Mouse (Mus musculus) stomach, embryonic 14.5 days (tissue): ENCODE results near the gene Calcoco1. TPM values are rescaled to one million over a fixed set of nuclear protein-coding genes. Genes with fewer than 3 reads are reported as not detected.

Experiments
- ATAC-seq: fragments of 200-750 bp; cut with Nextera tagmentation; 2 replicates; pipeline ENCODE4 v1.8.0; 2017; ENCODE audit warnings: low read depth, moderate TSS enrichment; ENCODE audit not compliant: insufficient number of reproducible peaks, insufficient read depth, low FRiP score
- H3K27ac ChIP-seq: fragments of 300-500 bp; sonication (generic); 2 replicates; pipeline ENCODE4 v1.5.1; 2014; ENCODE audit warnings: mild to moderate bottlenecking, low read length, moderate library complexity, mixed read lengths
- H3K27me3 ChIP-seq: fragments of 300-500 bp; sonication (generic); 2 replicates; pipeline ENCODE4 v1.6.1; 2014; ENCODE audit warnings: low read length, control low read depth, mixed read lengths; ENCODE audit not compliant: control insufficient read depth, insufficient read depth
- H3K36me3 ChIP-seq: fragments of 300-500 bp; sonication (generic); 2 replicates; pipeline ENCODE4 v1.6.1; 2014; ENCODE audit warnings: mild to moderate bottlenecking, control low read depth, low read length, moderate library complexity, mixed read lengths; ENCODE audit not compliant: control insufficient read depth, insufficient read depth
- H3K4me1 ChIP-seq: fragments of 300-500 bp; sonication (generic); 2 replicates; pipeline ENCODE4 v1.6.1; 2014; ENCODE audit warnings: low read length, control low read depth, mixed read lengths; ENCODE audit not compliant: control insufficient read depth, insufficient read depth
- H3K4me2 ChIP-seq: fragments of 300-500 bp; sonication (generic); replicated peaks from 2 replicates; pipeline ENCODE4 v1.6.1; 2014; ENCODE audit warnings: low read depth, low read length, control low read depth
- H3K4me3 ChIP-seq: fragments of 300-500 bp; sonication (generic); 2 replicates; pipeline ENCODE4 v1.5.1; 2014; ENCODE audit warnings: low read depth, low read length, control low read depth
- H3K9ac ChIP-seq: fragments of 300-500 bp; sonication (generic); replicated peaks from 2 replicates; pipeline ENCODE4 v1.6.1; 2014; ENCODE audit warnings: low read depth, mild to moderate bottlenecking, control low read depth, low read length, moderate library complexity, mixed read lengths
- H3K9me3 ChIP-seq: fragments of 300-500 bp; sonication (generic); 2 replicates; pipeline ENCODE4 v1.6.1; 2016; ENCODE audit warnings: low read depth, low read length, control low read depth; ENCODE audit not compliant: control insufficient read depth
- WGBS: fragments of 180-500 bp; shearing (Covaris S2); extraction: QIAGEN DNeasy Blood & Tissue Kit; methylation state at CpG from one replicate; pipeline ENCODE4 v1.1.7; 2014; 5-methylcytosine and 5-hydroxymethylcytosine counted together
- polyA plus RNA-seq: library from polyadenylated mRNA; unstranded; fragments of >200 nt; fragmentation: Nextera tagmentation; extraction: Ambion mirVana; gene quantifications from 2 replicates; pipeline ENCODE4 v1.2.1, GENCODE M21; 2014

Gene Calcoco1
- polyA plus RNA-seq, 1 experiment from 2014 or later, result 31.9 TPM

DNA sequence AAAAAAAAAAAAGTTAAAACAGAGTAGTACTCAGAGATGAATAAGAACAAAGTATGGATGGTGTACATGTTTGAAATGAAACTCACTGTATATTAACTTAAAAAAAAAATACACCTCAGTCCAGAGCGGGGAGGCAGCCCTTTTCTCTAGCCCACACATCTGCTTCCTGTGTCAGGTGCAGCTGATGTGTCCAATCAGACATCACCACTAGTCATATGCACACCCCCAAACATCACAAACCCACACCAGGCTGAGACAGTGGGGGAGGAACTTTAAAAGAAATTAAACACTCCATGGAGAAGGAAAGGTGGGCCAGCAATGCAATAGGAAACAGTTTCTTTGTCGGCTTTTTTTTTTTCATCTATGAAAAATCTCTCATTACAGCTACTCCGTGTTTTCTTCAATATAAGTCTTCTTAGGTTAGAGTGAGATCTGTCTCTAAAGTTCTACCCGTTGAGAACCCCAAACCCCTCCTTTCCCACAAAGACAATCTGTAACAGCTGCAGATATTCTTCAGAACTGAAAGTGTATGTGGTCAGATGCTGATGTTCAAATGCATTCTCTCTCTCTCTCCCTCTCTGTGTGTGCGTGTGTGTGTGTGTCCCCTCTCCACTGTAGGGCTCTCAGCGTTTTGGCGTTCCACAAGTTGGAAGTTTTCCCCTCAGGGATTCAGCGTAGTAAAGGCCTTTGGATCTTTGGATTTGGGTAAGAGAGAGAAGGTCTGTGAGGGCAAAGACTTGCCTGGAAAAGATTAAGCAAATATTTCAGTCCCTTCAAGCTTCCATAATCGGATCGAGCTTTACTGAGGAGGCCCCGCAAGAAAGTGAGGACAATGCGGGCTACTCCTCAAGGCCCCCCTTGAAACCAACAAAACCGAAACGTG, 721 bp downstream of the Calcoco1 start:
- Histone ChIP-seq H3K4me3 (peak overlapping the region; percentile 69), H3K9me3 (no peaks in the 10 kb centered on the region), H3K27ac (no peak overlapping the region), H3K9ac (peak overlapping the region; percentile 51), H3K4me2 (peak overlapping the region; percentile 63), H3K36me3 (peaks cover 13% of the 10 kb centered on the region; the same call in 1 of the 2 replicates), H3K27me3 (no peaks in the 10 kb centered on the region), H3K4me1 (peaks cover 8% of the 10 kb centered on the region)
- no peak for ATAC-seq
- WGBS, result 16% methylated on average over 14 of the region's 14 CpGs

DNA sequence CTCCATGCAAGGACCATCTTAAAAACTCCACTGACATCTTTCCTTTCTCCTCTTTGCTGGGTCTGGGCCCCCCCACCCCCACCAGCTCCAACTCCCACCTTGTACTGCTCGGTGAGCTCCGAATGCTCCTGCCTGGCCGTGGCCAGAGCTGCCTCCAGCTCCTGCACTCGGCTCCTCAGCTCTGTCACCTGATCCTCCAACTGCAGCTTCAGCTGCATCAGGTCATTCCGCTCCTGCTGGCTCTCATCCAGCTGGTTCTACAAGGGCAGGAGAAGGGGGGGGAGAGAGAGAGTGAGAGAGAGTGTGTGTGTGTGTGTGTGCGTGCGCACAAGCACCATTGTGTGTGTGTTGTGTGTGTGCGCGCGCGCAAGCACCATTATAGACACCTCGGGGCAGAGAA, 5.8 kb downstream of the Calcoco1 start:
- Histone ChIP-seq H3K4me1 (peaks cover 3% of the 10 kb centered on the region; the same call in 1 of the 2 replicates), H3K27ac (no peak overlapping the region), H3K27me3 (no peaks in the 10 kb centered on the region), H3K9me3 (no peaks in the 10 kb centered on the region), H3K9ac (no peak overlapping the region), H3K36me3 (peaks cover 29% of the 10 kb centered on the region; the same call in 1 of the 2 replicates), H3K4me3 (no peak overlapping the region), H3K4me2 (no peak overlapping the region)
- 39% methylated on average over 12 of the region's 12 CpGs for WGBS
- 0 out of 2 replicates have a peak, but pooled peaks have one; percentile 19 for ATAC-seq

DNA sequence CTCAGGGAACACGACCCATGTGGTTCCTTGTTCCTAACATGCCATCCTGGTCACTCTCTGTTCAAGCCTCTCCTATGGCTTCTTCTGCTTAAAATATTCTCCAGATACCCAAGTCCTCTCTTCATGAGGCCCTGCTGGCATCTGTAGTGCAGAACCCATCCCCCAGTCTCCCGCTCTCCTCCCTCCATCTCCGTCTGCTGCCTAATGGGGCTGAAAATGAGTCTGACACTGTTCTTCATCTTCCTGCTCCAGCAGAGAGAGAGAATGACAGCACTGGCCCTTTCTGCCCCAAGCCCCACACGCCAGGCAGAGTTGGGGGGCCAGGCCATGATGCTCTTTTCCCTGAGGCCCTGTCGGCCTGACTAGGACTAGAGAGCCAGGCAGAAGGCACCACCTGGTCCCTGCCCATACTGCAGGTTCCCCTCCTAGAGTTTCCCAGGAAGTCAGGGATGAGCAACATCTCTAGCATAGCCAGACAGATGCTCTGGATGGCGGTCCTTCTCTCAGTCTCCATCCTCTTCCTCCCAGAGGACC, 14.2 kb downstream of the Calcoco1 start:
- no peak for ATAC-seq
- Histone ChIP-seq H3K27me3 (no peaks in the 10 kb centered on the region), H3K9ac (no peak overlapping the region), H3K4me1 (0 out of 2 replicates have a peak, but pooled peaks cover 2% of the 10 kb centered on the region), H3K36me3 (peaks cover 23% of the 10 kb centered on the region), H3K4me3 (no peak overlapping the region), H3K27ac (no peak overlapping the region), H3K9me3 (no peaks in the 10 kb centered on the region), H3K4me2 (no peak overlapping the region)
- WGBS, result 81% methylated on average over 6 of the region's 6 CpGs

DNA sequence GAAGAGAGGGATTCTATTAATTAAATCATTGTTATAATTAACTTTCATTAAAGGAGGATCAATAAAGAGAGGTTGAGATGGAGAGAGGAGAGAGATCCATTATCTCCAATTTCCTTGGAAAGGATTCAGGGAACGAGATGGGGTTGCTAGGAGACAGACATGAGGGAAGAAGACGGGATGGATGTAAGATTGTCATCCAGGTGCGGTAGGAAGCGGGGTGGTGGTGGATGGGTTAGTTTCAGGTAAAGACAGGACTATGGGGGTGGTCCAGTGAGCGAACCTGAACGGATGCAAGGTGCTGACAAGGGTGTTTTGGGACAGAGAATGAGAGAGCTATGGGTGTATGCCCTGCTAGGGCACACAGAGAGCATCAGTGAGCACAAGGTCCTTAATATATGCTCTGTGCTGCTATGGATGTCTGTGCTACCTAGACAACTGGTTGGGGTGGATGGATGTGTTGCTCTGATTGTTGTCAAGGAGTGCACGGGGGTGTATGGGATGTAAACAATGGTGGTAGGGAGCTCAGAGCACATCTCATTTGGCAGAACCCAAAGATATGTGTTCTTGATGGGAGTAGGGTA, 16.0 kb downstream of the Calcoco1 start:
- Histone ChIP-seq H3K9ac (no peak overlapping the region), H3K9me3 (no peaks in the 10 kb centered on the region), H3K4me2 (no peak overlapping the region), H3K36me3 (peaks cover 22% of the 10 kb centered on the region), H3K27me3 (no peaks in the 10 kb centered on the region), H3K4me3 (no peak overlapping the region), H3K4me1 (0 out of 2 replicates have a peak, but pooled peaks cover 2% of the 10 kb centered on the region), H3K27ac (no peak overlapping the region)
- no peak for ATAC-seq
- 72% methylated on average over 7 of the region's 7 CpGs for WGBS

DNA sequence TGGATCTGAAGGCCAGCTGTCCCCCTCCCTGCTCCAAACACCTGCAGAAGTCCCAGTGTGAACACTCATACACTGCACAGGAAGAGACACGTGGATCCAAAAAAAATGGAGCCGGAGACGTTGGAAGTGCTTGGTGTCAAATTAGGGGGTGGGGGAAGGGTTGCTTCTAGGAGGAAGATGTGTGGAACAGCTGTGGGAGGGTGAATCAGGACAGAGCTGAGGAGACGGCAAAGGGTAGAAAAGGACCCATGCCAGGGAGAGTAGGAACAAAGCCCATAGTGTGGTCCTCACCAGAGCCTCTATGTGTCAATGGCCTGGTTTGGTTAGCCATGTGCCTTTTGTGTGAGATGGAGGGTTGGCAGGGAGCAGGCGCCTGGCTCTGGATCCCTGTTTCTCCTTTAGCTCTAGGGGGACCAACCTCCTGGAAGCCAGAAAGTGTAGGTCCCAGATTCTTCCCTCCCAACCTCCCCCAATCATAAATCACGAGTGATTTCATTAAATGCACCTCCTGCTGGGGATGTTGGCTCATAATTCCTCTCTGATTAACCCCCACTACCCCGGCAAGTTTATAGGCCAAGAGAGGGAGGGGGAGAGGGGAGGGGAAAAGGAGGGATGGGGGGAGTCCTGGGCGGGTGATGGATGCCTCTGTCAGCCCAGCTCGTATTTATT, 16.6 kb downstream of the Calcoco1 start:
- no peak overlapping the region for H3K9ac ChIP-seq
- WGBS, result 38% methylated on average over 9 of the region's 9 CpGs
- H3K9me3 ChIP-seq, result no peaks in the 10 kb centered on the region
- no peak overlapping the region for H3K27ac ChIP-seq
- H3K4me2 ChIP-seq, result no peak overlapping the region
- ATAC-seq, result no peak
- no peaks in the 10 kb centered on the region for H3K27me3 ChIP-seq
- H3K4me1 ChIP-seq, result 0 out of 2 replicates have a peak, but pooled peaks cover 2% of the 10 kb centered on the region
- no peak overlapping the region for H3K4me3 ChIP-seq
- peaks cover 16% of the 10 kb centered on the region for H3K36me3 ChIP-seq

DNA sequence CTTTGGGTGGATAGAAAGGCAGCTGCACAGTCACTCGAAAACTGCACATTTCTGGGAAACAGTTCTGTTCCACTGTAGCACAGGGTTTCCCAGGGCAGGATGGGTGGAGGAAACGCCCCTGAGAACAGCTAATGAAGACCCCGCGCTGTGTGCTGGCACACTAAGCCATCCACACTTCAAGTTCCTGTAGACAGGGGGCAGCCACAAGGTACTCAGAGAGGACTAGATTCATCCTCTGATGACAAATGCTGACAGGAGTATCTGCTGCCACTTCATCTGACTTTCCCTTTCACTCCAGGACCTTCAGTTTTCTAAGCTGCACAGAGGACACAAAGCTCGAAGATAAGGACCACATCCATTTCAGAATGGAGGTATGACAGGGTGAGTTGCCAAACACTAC, 17.2 kb downstream of the Calcoco1 start:
- WGBS, result 68% methylated on average over 5 of the region's 5 CpGs
- ATAC-seq, result no peak
- no peak overlapping the region for H3K9ac ChIP-seq
- H3K27ac ChIP-seq, result no peak overlapping the region
- H3K4me2 ChIP-seq, result no peak overlapping the region
- H3K9me3 ChIP-seq, result no peaks in the 10 kb centered on the region
- H3K36me3 ChIP-seq, result peaks cover 13% of the 10 kb centered on the region
- H3K4me1 ChIP-seq, result 0 out of 2 replicates have a peak, but pooled peaks cover 2% of the 10 kb centered on the region
- no peak overlapping the region for H3K4me3 ChIP-seq
- no peaks in the 10 kb centered on the region for H3K27me3 ChIP-seq

GRCm38 (mm10) chr15:102702972-102703371, 19.0 kb downstream of the Calcoco1 start:
- Histone ChIP-seq H3K36me3 (peaks cover 2% of the 10 kb centered on the region), H3K27me3 (0 out of 2 replicates have a peak, but pooled peaks cover 2% of the 10 kb centered on the region), H3K4me1 (0 out of 2 replicates have a peak, but pooled peaks cover 2% of the 10 kb centered on the region), H3K9ac (no peak overlapping the region), H3K4me2 (no peak overlapping the region), H3K9me3 (no peaks in the 10 kb centered on the region), H3K4me3 (no peak overlapping the region), H3K27ac (no peak overlapping the region)
- no peak for ATAC-seq
- WGBS, result 79% methylated on average over 3 of the region's 3 CpGs

GRCm38 (mm10) chr15:102698193-102698592, 23.8 kb downstream of the Calcoco1 start:
- H3K4me3 ChIP-seq, result no peak overlapping the region
- H3K4me1 ChIP-seq, result peaks cover 2% of the 10 kb centered on the region; the same call in 1 of the 2 replicates
- peaks cover 35% of the 10 kb centered on the region for H3K27me3 ChIP-seq
- H3K36me3 ChIP-seq, result no peaks in the 10 kb centered on the region
- no peak overlapping the region for H3K27ac ChIP-seq
- 2% methylated on average over 11 of the region's 11 CpGs for WGBS
- no peak; the same call in 1 of the 2 replicates for ATAC-seq
- no peak overlapping the region for H3K4me2 ChIP-seq
- no peaks in the 10 kb centered on the region for H3K9me3 ChIP-seq
- no peak overlapping the region for H3K9ac ChIP-seq
